Mouse (Mus musculus) forebrain, embryonic 13.5 days (tissue): Measurements from ENCODE around the gene Mdfi. TPM values are rescaled to one million over a fixed set of nuclear protein-coding genes. Genes with fewer than 3 reads are reported as not detected.

Source experiments
- ATAC-seq: fragments of 200-750 bp; cut with Nextera tagmentation; 2 replicates; pipeline ENCODE4 v1.8.0; 2017
- H3K27ac ChIP-seq: fragments of 300-500 bp; sonication (generic); 2 replicates; pipeline ENCODE4 v1.5.1; 2015; ENCODE audit warnings: inconsistent platforms, mild to moderate bottlenecking, moderate library complexity
- H3K27me3 ChIP-seq: fragments of 300-500 bp; sonication (generic); 2 replicates; pipeline ENCODE4 v1.6.1; 2015; ENCODE audit warnings: mild to moderate bottlenecking, inconsistent platforms
- H3K36me3 ChIP-seq: fragments of 300-500 bp; sonication (generic); 2 replicates; pipeline ENCODE4 v1.6.1; 2015; ENCODE audit warnings: mild to moderate bottlenecking, inconsistent platforms; ENCODE audit not compliant: poor library complexity, severe bottlenecking
- H3K4me1 ChIP-seq: fragments of 300-500 bp; sonication (generic); 2 replicates; pipeline ENCODE4 v1.6.1; 2015; ENCODE audit warnings: inconsistent platforms
- H3K4me2 ChIP-seq: fragments of 300-500 bp; sonication (generic); 2 replicates; pipeline ENCODE4 v1.6.1; 2015; ENCODE audit warnings: inconsistent platforms, mild to moderate bottlenecking, moderate library complexity
- H3K4me3 ChIP-seq: fragments of 300-500 bp; sonication (generic); 2 replicates; pipeline ENCODE4 v1.5.1; 2015; ENCODE audit warnings: mild to moderate bottlenecking, inconsistent platforms
- H3K9ac ChIP-seq: fragments of 300-500 bp; sonication (generic); 2 replicates; pipeline ENCODE4 v1.6.1; 2015; ENCODE audit warnings: mild to moderate bottlenecking, inconsistent platforms
- H3K9me3 ChIP-seq: fragments of 300-500 bp; sonication (generic); replicated peaks from 2 replicates; pipeline ENCODE4 v1.6.1; 2016; ENCODE audit warnings: inconsistent platforms
- WGBS: fragments of 180-500 bp; shearing (Covaris S2); methylation state at CpG from one replicate; pipeline ENCODE4 v1.1.7; 2015; 5-methylcytosine and 5-hydroxymethylcytosine counted together
- polyA plus RNA-seq: library from polyadenylated mRNA; unstranded; fragments of >200 nt; fragmentation: Nextera tagmentation; extraction: Ambion mirVana; gene quantifications from 2 replicates; pipeline ENCODE4 v1.2.1, GENCODE M21; 2015

The Mdfi gene
- polyA plus RNA-seq, 1 experiment from 2014 or later = 2.6 TPM

GRCm38 (mm10) chr17:47815446-47815845 lies 19.0 kb downstream of the Mdfi start:
- peaks cover 4% of the 10 kb centered on the region; the same call in 1 of the 2 replicates for H3K27me3 ChIP-seq
- no peak overlapping the region for H3K4me3 ChIP-seq
- WGBS = 50% methylated on average over 10 of the region's 10 CpGs
- H3K9me3 ChIP-seq = no peaks in the 10 kb centered on the region
- H3K9ac ChIP-seq = no peak overlapping the region
- no peak overlapping the region for H3K4me2 ChIP-seq
- H3K4me1 ChIP-seq = peaks cover 26% of the 10 kb centered on the region
- no peak for ATAC-seq
- no peaks in the 10 kb centered on the region for H3K36me3 ChIP-seq
- no peak overlapping the region for H3K27ac ChIP-seq

DNA sequence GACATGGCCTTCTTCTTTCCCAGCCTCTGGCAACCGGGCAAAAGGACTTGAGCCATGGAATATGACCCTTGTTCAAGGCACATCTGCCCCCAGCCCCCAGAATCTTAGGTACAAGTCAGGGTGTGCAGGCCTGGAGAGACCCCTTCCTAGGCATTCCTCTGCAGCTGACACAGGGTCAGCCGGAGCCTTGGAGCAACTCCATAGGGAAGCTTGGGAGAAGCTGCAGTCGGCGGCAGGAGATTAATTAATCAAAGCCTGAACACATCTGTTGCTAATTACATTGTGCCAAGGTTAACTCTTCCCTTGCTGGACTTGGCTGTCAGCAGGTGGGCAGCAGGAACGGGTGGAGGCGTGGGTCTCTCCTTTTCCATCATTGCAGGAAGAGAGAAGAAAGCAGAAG lies 20.0 kb downstream of the Mdfi start:
- ATAC-seq = no peak
- H3K4me1 ChIP-seq = peaks cover 26% of the 10 kb centered on the region
- no peak overlapping the region for H3K4me2 ChIP-seq
- peaks cover 12% of the 10 kb centered on the region; the same call in 1 of the 2 replicates for H3K27me3 ChIP-seq
- no peak overlapping the region for H3K9ac ChIP-seq
- H3K4me3 ChIP-seq = no peak overlapping the region
- WGBS = 20% methylated on average over 6 of the region's 6 CpGs
- H3K36me3 ChIP-seq = no peaks in the 10 kb centered on the region
- H3K9me3 ChIP-seq = no peaks in the 10 kb centered on the region
- H3K27ac ChIP-seq = no peak overlapping the region

DNA sequence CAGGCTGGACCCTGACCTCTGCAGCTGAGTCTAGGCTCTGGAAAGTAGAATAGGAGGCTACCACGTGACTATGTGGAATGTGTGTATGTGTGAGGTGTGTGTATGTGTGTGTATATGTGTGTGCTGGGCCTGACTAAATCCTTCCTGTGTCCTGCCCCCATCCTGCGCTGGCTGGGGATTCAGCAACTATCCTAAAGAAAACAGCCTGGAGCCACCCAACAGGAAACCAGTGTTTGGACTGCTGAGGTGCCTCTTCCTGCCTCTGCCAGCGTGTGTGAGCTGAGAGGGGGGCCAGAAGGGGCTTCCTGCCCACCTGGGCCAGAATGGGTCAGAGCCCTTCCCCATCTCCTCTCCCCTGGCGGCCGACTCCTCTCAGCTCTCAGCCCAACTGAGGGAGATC lies 20.9 kb downstream of the Mdfi start:
- Histone ChIP-seq H3K27me3 (peaks cover 12% of the 10 kb centered on the region; the same call in 1 of the 2 replicates), H3K9me3 (no peaks in the 10 kb centered on the region), H3K4me2 (no peak overlapping the region), H3K36me3 (no peaks in the 10 kb centered on the region), H3K27ac (no peak overlapping the region), H3K4me1 (peaks cover 26% of the 10 kb centered on the region), H3K9ac (no peak overlapping the region), H3K4me3 (no peak overlapping the region)
- no peak for ATAC-seq
- WGBS = 63% methylated on average over 5 of the region's 5 CpGs

- H3K4me3 ChIP-seq = no peak overlapping the region
Observed at GRCm38 (mm10) chr17:47812200-47812599, 22.3 kb downstream of the Mdfi start.

GRCm38 (mm10) chr17:47811265-47811800 lies 23.2 kb downstream of the Mdfi start:
- Histone ChIP-seq H3K4me2 (no peak overlapping the region), H3K36me3 (no peaks in the 10 kb centered on the region), H3K27ac (no peak overlapping the region), H3K4me3 (no peak overlapping the region), H3K9ac (no peak overlapping the region), H3K27me3 (peaks cover 16% of the 10 kb centered on the region; the same call in 1 of the 2 replicates), H3K4me1 (peaks cover 26% of the 10 kb centered on the region), H3K9me3 (no peaks in the 10 kb centered on the region)
- no peak for ATAC-seq
- WGBS = 28% methylated on average over 15 of the region's 15 CpGs

More at GRCm38 (mm10) chr17:47812200-47812599, 22.3 kb downstream of the Mdfi start:
- no peak for ATAC-seq
- Histone ChIP-seq H3K27me3 (peaks cover 14% of the 10 kb centered on the region; the same call in 1 of the 2 replicates), H3K9me3 (no peaks in the 10 kb centered on the region), H3K27ac (no peak overlapping the region), H3K9ac (no peak overlapping the region), H3K4me2 (no peak overlapping the region), H3K4me1 (peaks cover 26% of the 10 kb centered on the region), H3K36me3 (no peaks in the 10 kb centered on the region)
- WGBS = 83% methylated on average over 6 of the region's 6 CpGs

GRCm38 (mm10) chr17:47806230-47806629 lies 28.3 kb downstream of the Mdfi start:
- no peak overlapping the region for H3K4me2 ChIP-seq
- H3K27ac ChIP-seq = no peak overlapping the region
- no peak overlapping the region for H3K4me3 ChIP-seq
- H3K27me3 ChIP-seq = peaks cover 16% of the 10 kb centered on the region; the same call in 1 of the 2 replicates
- H3K4me1 ChIP-seq = peaks cover 17% of the 10 kb centered on the region
- WGBS = 58% methylated on average over 9 of the region's 9 CpGs
- no peak overlapping the region for H3K9ac ChIP-seq
- no peak for ATAC-seq
- H3K36me3 ChIP-seq = no peaks in the 10 kb centered on the region
- no peaks in the 10 kb centered on the region for H3K9me3 ChIP-seq

DNA sequence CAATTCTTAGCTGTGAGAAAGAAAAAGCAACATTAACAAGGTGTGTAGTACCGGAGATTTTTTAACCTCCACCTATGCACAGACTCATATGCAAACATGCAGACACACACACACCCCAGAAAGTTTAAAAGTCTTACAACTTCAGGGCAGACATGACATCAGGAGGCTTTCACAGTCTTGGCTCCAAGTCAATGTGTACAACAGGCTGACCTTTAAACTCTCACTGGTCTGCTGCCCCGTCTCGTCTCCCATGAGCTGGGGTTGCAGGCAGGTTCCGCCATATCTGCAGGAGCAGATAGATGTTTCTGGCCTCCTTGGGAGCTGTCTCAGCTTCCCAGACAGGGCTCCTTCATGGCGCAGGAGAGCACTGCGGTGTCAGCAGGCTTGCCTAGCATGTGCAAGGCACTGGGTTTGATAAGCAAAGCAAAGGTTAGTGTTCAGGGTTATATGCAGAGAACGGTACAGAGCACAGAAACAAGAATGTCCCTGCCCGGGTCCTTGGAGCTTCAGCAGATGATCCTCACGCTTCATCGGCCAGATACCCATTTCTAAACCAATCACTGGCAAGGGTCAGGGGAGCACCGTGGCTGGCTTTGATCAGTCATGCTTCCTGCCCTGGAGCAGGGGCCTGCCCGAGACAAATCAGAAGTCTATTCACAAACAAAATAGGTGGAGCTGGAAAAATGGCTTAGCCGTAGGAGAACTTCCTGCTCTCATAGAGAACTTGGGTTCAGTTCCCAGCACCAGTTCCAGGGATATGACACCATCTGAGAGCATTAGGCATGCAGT lies 29.2 kb downstream of the Mdfi start:
- no peaks in the 10 kb centered on the region for H3K36me3 ChIP-seq
- no peak overlapping the region for H3K4me2 ChIP-seq
- ATAC-seq = no peak

DNA sequence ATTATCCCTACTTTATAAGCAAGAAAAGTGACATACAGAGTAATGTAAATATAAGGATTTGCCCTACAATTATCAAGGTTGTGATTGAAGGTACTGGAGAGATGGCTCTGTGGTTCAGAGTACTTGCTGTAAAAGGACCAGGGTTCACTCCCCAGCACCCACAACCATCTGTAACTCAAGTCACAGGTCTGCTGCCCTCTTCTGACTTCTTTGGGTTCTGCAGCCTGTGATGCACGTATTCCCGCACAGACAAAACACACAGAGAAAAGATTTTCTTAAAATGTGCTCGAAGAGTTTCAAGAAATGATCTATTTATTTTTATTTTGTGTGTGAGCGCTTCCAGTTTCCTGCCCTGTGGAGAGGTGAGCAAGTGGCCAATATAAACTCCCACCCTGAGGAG lies 30.8 kb downstream of the Mdfi start:
- WGBS = 92% methylated on average over 4 of the region's 4 CpGs
- Histone ChIP-seq H3K36me3 (no peaks in the 10 kb centered on the region), H3K27me3 (peaks cover 8% of the 10 kb centered on the region; the same call in 1 of the 2 replicates), H3K4me3 (no peak overlapping the region), H3K9ac (no peak overlapping the region), H3K4me1 (peaks cover 14% of the 10 kb centered on the region), H3K27ac (no peak overlapping the region), H3K9me3 (no peaks in the 10 kb centered on the region), H3K4me2 (no peak overlapping the region)
- ATAC-seq = no peak

More for the DNA sequence above, 29.2 kb downstream of the Mdfi start:
- 39% methylated on average over 13 of the region's 13 CpGs for WGBS
- no peak overlapping the region for H3K4me3 ChIP-seq
- peaks cover 14% of the 10 kb centered on the region; the same call in 1 of the 2 replicates for H3K27me3 ChIP-seq
- H3K4me1 ChIP-seq = peaks cover 14% of the 10 kb centered on the region
- H3K27ac ChIP-seq = no peak overlapping the region
- H3K9ac ChIP-seq = no peak overlapping the region
- no peaks in the 10 kb centered on the region for H3K9me3 ChIP-seq

- Histone ChIP-seq H3K9ac (no peak overlapping the region), H3K27me3 (peaks cover 8% of the 10 kb centered on the region; the same call in 1 of the 2 replicates), H3K4me3 (no peak overlapping the region), H3K36me3 (no peaks in the 10 kb centered on the region), H3K4me1 (peaks cover 14% of the 10 kb centered on the region), H3K27ac (no peak overlapping the region), H3K4me2 (no peak overlapping the region), H3K9me3 (no peaks in the 10 kb centered on the region)
- 16% methylated on average over 8 of the region's 8 CpGs for WGBS
- ATAC-seq = peak; percentile 33; the same call in 1 of the 2 replicates
Observed at GRCm38 (mm10) chr17:47802806-47803205, 31.7 kb downstream of the Mdfi start.

- Histone ChIP-seq H3K36me3 (no peaks in the 10 kb centered on the region), H3K27ac (no peak overlapping the region), H3K9ac (no peak overlapping the region), H3K4me3 (no peak overlapping the region), H3K4me2 (no peak overlapping the region), H3K4me1 (peaks cover 12% of the 10 kb centered on the region), H3K9me3 (no peaks in the 10 kb centered on the region), H3K27me3 (peaks cover 7% of the 10 kb centered on the region; the same call in 1 of the 2 replicates)
- WGBS = 81% methylated on average over 9 of the region's 9 CpGs
- ATAC-seq = no peak
Observed at GRCm38 (mm10) chr17:47797383-47797782, 37.1 kb downstream of the Mdfi start.

DNA sequence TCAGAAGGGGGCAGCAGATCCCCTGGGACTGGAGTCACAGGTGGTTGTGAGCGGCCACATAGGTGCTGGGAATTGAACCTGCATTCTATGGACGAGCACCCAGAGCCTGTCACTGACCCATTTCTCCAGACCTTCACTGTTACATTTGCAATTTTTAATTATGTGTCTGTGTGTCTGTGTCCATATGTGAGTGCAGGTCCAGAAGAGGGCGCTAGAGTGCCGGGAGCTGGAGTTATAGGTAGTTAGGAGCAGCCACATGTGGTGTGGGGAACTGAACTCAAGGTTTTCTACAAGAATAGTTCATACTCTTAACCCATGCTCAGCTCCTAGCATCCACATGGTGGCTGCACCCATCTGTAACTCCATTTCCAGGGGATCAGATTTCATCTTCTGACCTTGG lies 37.5 kb downstream of the Mdfi start:
- WGBS = 74% methylated on average over 4 of the region's 4 CpGs
- no peaks in the 10 kb centered on the region for H3K36me3 ChIP-seq
- H3K4me3 ChIP-seq = no peak overlapping the region
- no peak for ATAC-seq
- no peak overlapping the region for H3K4me2 ChIP-seq
- no peaks in the 10 kb centered on the region for H3K9me3 ChIP-seq
- no peak overlapping the region for H3K27ac ChIP-seq
- H3K27me3 ChIP-seq = peaks cover 6% of the 10 kb centered on the region; the same call in 1 of the 2 replicates
- H3K4me1 ChIP-seq = peaks cover 10% of the 10 kb centered on the region
- no peak overlapping the region for H3K9ac ChIP-seq

DNA sequence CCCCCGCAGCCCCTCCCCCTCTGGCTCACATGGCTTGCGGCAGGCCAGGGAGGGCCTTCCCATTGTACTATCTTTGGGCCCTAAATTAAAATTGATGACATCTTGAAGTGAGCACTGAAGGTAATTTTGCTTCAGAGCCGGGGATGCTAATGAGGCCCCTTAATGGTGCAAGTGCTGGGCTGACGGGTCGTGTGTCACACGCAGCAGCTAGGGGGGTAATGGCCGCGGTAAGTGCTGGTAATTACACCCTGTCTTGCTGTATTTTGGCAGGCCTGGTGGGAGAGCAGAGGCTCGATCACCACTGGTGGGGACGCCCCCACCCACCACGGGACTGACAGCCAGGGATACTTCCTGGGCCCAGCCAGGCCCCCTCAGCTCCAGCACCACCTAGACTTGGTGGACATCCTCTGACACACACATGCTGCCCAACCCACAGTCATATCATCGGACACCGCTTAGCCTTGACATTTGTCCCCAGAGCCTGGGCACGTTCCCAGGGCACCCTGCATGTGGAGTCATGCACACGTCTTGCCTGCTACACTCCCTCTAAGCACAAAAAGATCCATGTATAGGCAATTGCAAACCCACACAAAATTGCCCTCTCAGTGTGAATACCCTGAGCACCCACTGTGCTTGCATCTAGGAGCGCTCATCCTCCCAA lies 38.2 kb downstream of the Mdfi start:
- ATAC-seq = no peak
- Histone ChIP-seq H3K4me1 (peaks cover 10% of the 10 kb centered on the region), H3K4me3 (no peak overlapping the region), H3K9me3 (no peaks in the 10 kb centered on the region), H3K36me3 (no peaks in the 10 kb centered on the region), H3K27ac (peak overlapping the region; percentile 12), H3K27me3 (peaks cover 3% of the 10 kb centered on the region; the same call in 1 of the 2 replicates), H3K4me2 (peak overlapping the region; percentile 2; the same call in 1 of the 2 replicates), H3K9ac (no peak overlapping the region)
- WGBS = 39% methylated on average over 16 of the region's 16 CpGs
